Mouse (Mus musculus) CH12.LX (cell line): Measurements from ENCODE around the gene Ranbp10. TPM values are rescaled to one million over a fixed set of nuclear protein-coding genes. Genes with fewer than 3 reads are reported as not detected.

Experiments
- DNase-seq: peaks from one replicate; pipeline ENCODE4 v3.0.0-alpha.2; 2013; ENCODE audit errors: extremely low read depth
- H3K27ac ChIP-seq: 2 replicates; pipeline ENCODE4 v1.5.1; 2012; ENCODE audit warnings: low read depth, mild to moderate bottlenecking, control low read depth, moderate library complexity; ENCODE audit not compliant: insufficient read depth
- H3K27me3 ChIP-seq: replicated peaks from 2 replicates; pipeline ENCODE3; 2012; ENCODE audit warnings: inconsistent platforms
- H3K36me3 ChIP-seq, 2 experiments: replicated peaks in 1 of 2; 2 replicates each; pipeline versions ENCODE3 to v1.6.1; 2012; ENCODE audit warnings: inconsistent platforms in 1 of 2, low read length in 1 of 2, mild to moderate bottlenecking in 1 of 2, mixed read lengths in 1 of 2, moderate library complexity in 1 of 2; ENCODE audit not compliant: control insufficient read depth in 1 of 2, insufficient read depth in 1 of 2
- H3K4me1 ChIP-seq, 2 experiments: 2 replicates each; pipeline ENCODE4 v1.6.1; 2012; ENCODE audit warnings: inconsistent platforms in 1 of 2, moderate library complexity in 1 of 2; ENCODE audit not compliant: insufficient read depth in 2 of 2, control insufficient read depth in 1 of 2
- H3K4me2 ChIP-seq: 2 replicates; pipeline ENCODE4 v1.6.1; 2012; ENCODE audit warnings: low read depth, mild to moderate bottlenecking, control low read depth; ENCODE audit not compliant: poor library complexity, insufficient read depth, severe bottlenecking
- H3K4me3 ChIP-seq, 3 experiments: fragments of 150-350 bp in 1 of 3; sonication (generic) in 1 of 3; replicated peaks in 1 of 3; 2 replicates each; pipeline versions ENCODE3 to v1.5.1; 2011 to 2012; ENCODE audit warnings: low read depth in 2 of 3, low read length in 2 of 3, mild to moderate bottlenecking in 2 of 3, moderate library complexity in 2 of 3, control low read depth in 1 of 3, improper control_type of control experiment in 1 of 3, inconsistent platforms in 1 of 3, mixed read lengths in 1 of 3; ENCODE audit not compliant: poor library complexity in 1 of 3
- H3K79me2 ChIP-seq: replicated peaks from 2 replicates; pipeline ENCODE4 v1.6.1; 2012; ENCODE audit warnings: mild to moderate bottlenecking, moderate library complexity; ENCODE audit not compliant: control insufficient read depth, poor library complexity, insufficient read depth, severe bottlenecking; ENCODE audit errors: extremely low read depth
- H3K9ac ChIP-seq: 2 replicates; pipeline ENCODE4 v1.6.1; 2012; ENCODE audit warnings: low read depth, mild to moderate bottlenecking, control low read depth, moderate library complexity; ENCODE audit not compliant: insufficient read depth
- H3K9me3 ChIP-seq: replicated peaks from 2 replicates; pipeline ENCODE3; 2012; ENCODE audit warnings: low read length, inconsistent platforms, mixed read lengths
- CTCF ChIP-seq, 2 experiments: IDR thresholded peaks in 1 of 2; conservative IDR thresholded peaks in 1 of 2; 2 replicates each; pipeline ENCODE4 v1.5.1; 2011 to 2012; ENCODE audit warnings: low read depth in 2 of 2, low read length in 2 of 2, improper control_type of control experiment in 1 of 2, inconsistent platforms in 1 of 2, mild to moderate bottlenecking in 1 of 2, moderate library complexity in 1 of 2
- ELF1 ChIP-seq: IDR thresholded peaks from 2 replicates; pipeline ENCODE4 v1.6.1; 2014; ENCODE audit warnings: low read depth, mild to moderate bottlenecking, inconsistent platforms, low read length, improper control_type of control experiment
- ETS1 ChIP-seq: conservative IDR thresholded peaks from 2 replicates; pipeline ENCODE4 v1.6.1; 2012; ENCODE audit warnings: low read depth, mild to moderate bottlenecking, inconsistent platforms, low read length, improper control_type of control experiment, moderate library complexity
- JUN ChIP-seq: IDR thresholded peaks from 2 replicates; pipeline ENCODE4 v1.6.1; 2011; ENCODE audit warnings: low read depth, mild to moderate bottlenecking, low read length, improper control_type of control experiment, moderate library complexity; ENCODE audit not compliant: insufficient read depth
- JUND ChIP-seq: conservative IDR thresholded peaks from 2 replicates; pipeline ENCODE4 v1.6.1; 2011; ENCODE audit warnings: low read depth, low read length, improper control_type of control experiment
- KAT2A ChIP-seq: IDR thresholded peaks from 2 replicates; pipeline ENCODE4 v1.6.1; 2012; ENCODE audit warnings: low read length, improper control_type of control experiment, inconsistent platforms; ENCODE audit not compliant: insufficient replicate concordance
- MEF2A ChIP-seq: IDR thresholded peaks from 2 replicates; pipeline ENCODE4 v1.6.1; 2014; ENCODE audit warnings: low read depth, mild to moderate bottlenecking, inconsistent platforms, low read length, improper control_type of control experiment, borderline replicate concordance
- NELFE ChIP-seq: IDR thresholded peaks from 2 replicates; pipeline ENCODE4 v1.6.1; 2011; ENCODE audit warnings: low read depth, low read length, improper control_type of control experiment
- PAX5 ChIP-seq: IDR thresholded peaks from 2 replicates; pipeline ENCODE4 v1.6.1; 2012; ENCODE audit warnings: low read length, inconsistent platforms, mixed read lengths
- POLR2A ChIP-seq: IDR thresholded peaks from 2 replicates; pipeline ENCODE4 v1.6.1; 2011; ENCODE audit warnings: low read depth, mild to moderate bottlenecking, improper control_type of control experiment, low read length
- RAD21 ChIP-seq: IDR thresholded peaks from 2 replicates; pipeline ENCODE4 v1.6.1; 2011; ENCODE audit warnings: low read depth, mild to moderate bottlenecking, low read length, improper control_type of control experiment, moderate library complexity
- RCOR1 ChIP-seq: conservative IDR thresholded peaks from 2 replicates; pipeline ENCODE4 v1.6.1; 2012; ENCODE audit warnings: low read depth, mild to moderate bottlenecking, inconsistent platforms, low read length, improper control_type of control experiment
- TCF12 ChIP-seq: IDR thresholded peaks from 2 replicates; pipeline ENCODE4 v1.6.1; 2014; ENCODE audit warnings: low read depth, mild to moderate bottlenecking, inconsistent platforms, low read length, improper control_type of control experiment
- UBTF ChIP-seq: IDR thresholded peaks from 2 replicates; pipeline ENCODE4 v1.6.1; 2012; ENCODE audit warnings: low read depth, mild to moderate bottlenecking, inconsistent platforms, low read length, improper control_type of control experiment, moderate library complexity
- USF2 ChIP-seq: conservative IDR thresholded peaks from 2 replicates; pipeline ENCODE4 v1.6.1; 2011; ENCODE audit warnings: low read depth, low read length, improper control_type of control experiment
- ZKSCAN1 ChIP-seq: IDR thresholded peaks from 2 replicates; pipeline ENCODE4 v1.6.1; 2012; ENCODE audit warnings: low read depth, inconsistent platforms, low read length, improper control_type of control experiment, borderline replicate concordance
- ZNF384 ChIP-seq: IDR thresholded peaks from 2 replicates; pipeline ENCODE4 v1.6.1; 2012; ENCODE audit warnings: low read depth, low read length, improper control_type of control experiment, inconsistent platforms
- dilution Hi-C: fragments of 300-500 bp; cut with MboI; formaldehyde crosslinking; loops from 2 replicates; pipeline ENCODE4 v1.14.3; 2020; ENCODE audit warnings: low sequenced_read_pairs; ENCODE audit not compliant: extremely low pct_unique_long_range_greater_than_20kb, extremely low pct_ligation_motif_present
- in situ Hi-C: fragments of 300-500 bp; cut with MboI; formaldehyde crosslinking; loops from 3 replicates; pipeline ENCODE4 v1.14.3; 2019; ENCODE audit warnings: low sequenced_read_pairs, low pct_ligation_motif_present, low pct_unique_long_range_greater_than_20kb, mixed read lengths
- polyA plus RNA-seq: library from polyadenylated mRNA; unstranded; fragments of >175 nt; gene quantifications from 2 replicates; pipeline ENCODE4 v1.2.1, GENCODE M21; 2012; ENCODE audit warnings: low read depth; ENCODE audit not compliant: insufficient read length
- total RNA-seq, 2 experiments: library from RNA; depleted of rRNA; stranded (reverse); fragments of 300-350 nt in 1 of 2; fragments of >200 nt in 1 of 2; gene quantifications; 2 replicates each; pipeline ENCODE4 v1.2.3; 2012 to 2014

Ranbp10 gene
- total and polyA plus RNA-seq, 3 experiments: 7.4 to 15.8 (median 8.7) TPM

- dilution Hi-C loops (no loop called here), in situ Hi-C loops (no loop called here)
- no peaks in the 10 kb centered on the region for H3K27me3 ChIP-seq
- peaks cover 12% of the 10 kb centered on the region for H3K79me2 ChIP-seq
- no peak for DNase-seq
- H3K4me3 ChIP-seq: no peak overlapping the region
- H3K9ac ChIP-seq: no peak overlapping the region
- H3K9me3 ChIP-seq: no peaks in the 10 kb centered on the region
- H3K4me2 ChIP-seq: no peak overlapping the region
- H3K4me1 ChIP-seq: peaks cover 11 to 43% of the 10 kb centered on the region in 2 experiments
- peaks cover 5 to 56% of the 10 kb centered on the region in 2 experiments for H3K36me3 ChIP-seq
- TF ChIP-seq TCF12 (no peak), NELFE (no peak), USF2 (no peak), ZNF384 (no peak), CTCF (conservative IDR thresholded peaks at IDR 0.05 in 1 of 2, IDR thresholded peaks at IDR 0.05 in 1 of 2; ENCODE audit: low read depth in 2 of 2, low read length in 2 of 2) (no peak), JUND (no peak), RAD21 (no peak), KAT2A (no peak), ELF1 (no peak), ETS1 (no peak), UBTF (no peak), ZKSCAN1 (no peak), JUN (no peak), RCOR1 (no peak), POLR2A (no peak)
- no peak overlapping the region for H3K27ac ChIP-seq
These were observed 13.9 kb downstream of the Ranbp10 start for GRCm38 (mm10) chr8:105813241-105813640.

- peaks cover 3 to 51% of the 10 kb centered on the region in 2 experiments for H3K36me3 ChIP-seq
- H3K27ac ChIP-seq: no peak overlapping the region
- peaks cover 11 to 48% of the 10 kb centered on the region in 2 experiments for H3K4me1 ChIP-seq
- no peaks in the 10 kb centered on the region for H3K9me3 ChIP-seq
- no peak overlapping the region for H3K4me3 ChIP-seq
- no peak overlapping the region for H3K9ac ChIP-seq
- DNase-seq: no peak
- no peaks in the 10 kb centered on the region for H3K27me3 ChIP-seq
- TF ChIP-seq PAX5: no peak
- TF ChIP-seq MEF2A: no peak
- no peak for TF ChIP-seq POLR2A
- TF ChIP-seq ZNF384: no peak
- dilution Hi-C loops: no loop called here
- peaks cover 17% of the 10 kb centered on the region for H3K79me2 ChIP-seq
- in situ Hi-C loops: no loop called here
- H3K4me2 ChIP-seq: no peak overlapping the region
These were observed 14.6 kb downstream of the Ranbp10 start for GRCm38 (mm10) chr8:105812511-105812910.
